Mouse (Mus musculus) liver, postnatal 0 days (tissue): ENCODE data around the gene Hivep3.

Source experiments
- CTCF ChIP-seq: sonication (generic); IDR thresholded peaks from 2 replicates; pipeline ENCODE4 v1.5.1; 2016; ENCODE audit warnings: antibody characterized with exemption, low read depth
- EP300 ChIP-seq: IDR thresholded peaks from 2 replicates; pipeline ENCODE4 v1.6.1; 2016; ENCODE audit warnings: antibody characterized with exemption, low read depth, mild to moderate bottlenecking

DNA sequence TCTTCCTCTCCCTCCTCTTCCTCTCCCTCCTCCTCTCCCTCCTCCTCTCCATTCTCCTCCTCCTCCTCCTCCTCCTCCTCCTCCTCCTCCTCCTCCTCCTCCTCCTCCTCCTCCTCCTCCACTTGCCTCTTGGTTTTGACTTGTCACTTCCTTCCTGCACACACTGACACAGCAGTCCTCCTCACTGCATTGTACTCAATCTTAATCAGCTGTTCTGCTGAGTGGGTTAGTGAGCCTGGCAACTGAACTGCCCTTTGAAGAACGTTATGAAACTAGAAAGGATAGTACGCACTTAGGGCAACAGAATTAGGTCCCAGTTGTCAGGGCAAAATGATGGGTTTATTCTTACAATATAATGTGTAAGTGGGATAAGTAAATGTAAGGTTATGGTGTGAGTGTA is 73.8 kb downstream of the Hivep3 start:
- TF ChIP-seq CTCF = no peak
- TF ChIP-seq EP300 = no peak
